Mouse (Mus musculus) bone marrow, adult 2 months (tissue): ENCODE data around the gene Usp36. TPM values are rescaled to one million over a fixed set of nuclear protein-coding genes. Genes with fewer than 3 reads are reported as not detected.
A peak's percentile ranks its signal among the peaks of the same experiment; 100 is the strongest.

Experiments
- H3K27ac ChIP-seq: fragments of 200-500 bp; 2 replicates; pipeline ENCODE4 v1.5.1; 2012; ENCODE audit warnings: low read depth, mild to moderate bottlenecking, control low read depth, inconsistent platforms, low read length; ENCODE audit not compliant: control insufficient read depth, poor library complexity, insufficient read depth
- H3K4me1 ChIP-seq: fragments of 200-500 bp; 2 replicates; pipeline ENCODE4 v1.6.1; 2011; ENCODE audit warnings: low read length; ENCODE audit not compliant: control insufficient read depth, insufficient read depth
- H3K4me3 ChIP-seq: fragments of 200-500 bp; replicated peaks from 2 replicates; pipeline ENCODE3; 2011; ENCODE audit warnings: mild to moderate bottlenecking, low read depth, low read length, control low read depth; ENCODE audit not compliant: control insufficient read depth
- CTCF ChIP-seq: fragments of 200-500 bp; IDR thresholded peaks from 2 replicates; pipeline ENCODE4 v1.5.1; 2011; ENCODE audit warnings: low read length, control low read depth; ENCODE audit not compliant: control insufficient read depth, insufficient read depth
- POLR2A ChIP-seq: fragments of 200-500 bp; IDR thresholded peaks from 2 replicates; pipeline ENCODE4 v1.6.1; 2011; ENCODE audit warnings: low read depth, mild to moderate bottlenecking, control low read depth, low read length, borderline replicate concordance; ENCODE audit not compliant: control insufficient read depth
- WGBS: fragments of 180-500 bp; shearing (Covaris S2); methylation state at CpG from one replicate; pipeline ENCODE4 v1.1.7; 2018; 5-methylcytosine and 5-hydroxymethylcytosine counted together
- polyA plus RNA-seq: library from polyadenylated mRNA; stranded (reverse); fragments of >200 nt; gene quantifications from 2 replicates; pipeline ENCODE4 v1.2.4, GENCODE M21; 2011; ENCODE audit warnings: low replicate concordance; ENCODE audit not compliant: missing spikeins, insufficient read depth, insufficient read length

Gene Usp36
- polyA plus RNA-seq: 10.2 and 18.5 TPM in 2 replicates

DNA sequence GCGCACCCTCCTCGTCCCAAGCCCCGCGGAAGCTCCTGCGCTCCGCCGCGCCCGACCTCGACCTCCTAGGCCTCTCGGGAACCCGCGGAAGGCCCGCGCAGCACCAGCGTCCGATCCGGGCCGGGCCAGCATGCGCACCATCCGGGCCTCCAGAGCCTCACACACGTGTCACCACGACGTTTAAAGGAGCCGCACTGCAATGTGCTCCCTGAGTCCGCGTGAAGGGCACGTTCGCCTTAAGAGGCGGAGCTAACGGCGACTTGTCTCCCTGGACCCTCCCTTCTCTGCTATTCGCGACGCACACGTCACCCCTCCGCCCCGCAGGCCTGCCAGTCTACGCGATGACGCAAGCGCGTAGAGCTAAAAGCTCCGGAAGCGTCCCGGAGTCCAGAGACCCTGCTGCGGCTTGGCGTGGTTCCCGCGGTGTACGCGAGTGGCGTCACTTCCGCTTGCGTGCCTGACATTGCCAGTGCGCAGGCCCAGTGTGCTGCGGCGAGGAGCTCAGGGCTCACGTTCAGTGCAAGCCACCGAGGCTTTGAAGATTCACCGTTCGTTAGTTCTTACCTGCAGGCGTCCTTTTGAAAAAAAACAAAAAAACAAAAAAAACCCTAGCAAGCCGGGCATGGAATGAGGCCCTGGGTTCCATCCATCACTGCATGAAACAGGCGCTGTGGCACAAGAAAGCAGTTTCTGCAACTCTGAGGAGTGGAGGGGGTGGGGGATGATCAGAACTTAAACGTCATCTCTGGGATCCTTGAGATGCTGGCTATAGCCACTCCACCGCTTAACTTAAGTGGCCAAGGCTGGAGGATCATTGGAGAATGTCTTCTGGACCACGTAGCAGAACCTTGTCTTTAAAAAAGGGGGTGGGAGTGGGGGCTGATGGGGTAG, at the start of gene Usp36:
TSS of gene Usp36 (minus strand) at position 246 of the 891 bp plus-strand sequence.
- TF ChIP-seq POLR2A (peak; percentile 94), CTCF (no peak)
- H3K27ac ChIP-seq: peak within 1 kb of the TSS; percentile 46
- peaks cover 2% of the 10 kb centered on the region; the same call in 1 of the 2 replicates for H3K4me1 ChIP-seq
- 1% methylated on average over 68 of the region's 68 CpGs for WGBS
- H3K4me3 ChIP-seq: peak within 1 kb of the TSS; percentile 76

DNA sequence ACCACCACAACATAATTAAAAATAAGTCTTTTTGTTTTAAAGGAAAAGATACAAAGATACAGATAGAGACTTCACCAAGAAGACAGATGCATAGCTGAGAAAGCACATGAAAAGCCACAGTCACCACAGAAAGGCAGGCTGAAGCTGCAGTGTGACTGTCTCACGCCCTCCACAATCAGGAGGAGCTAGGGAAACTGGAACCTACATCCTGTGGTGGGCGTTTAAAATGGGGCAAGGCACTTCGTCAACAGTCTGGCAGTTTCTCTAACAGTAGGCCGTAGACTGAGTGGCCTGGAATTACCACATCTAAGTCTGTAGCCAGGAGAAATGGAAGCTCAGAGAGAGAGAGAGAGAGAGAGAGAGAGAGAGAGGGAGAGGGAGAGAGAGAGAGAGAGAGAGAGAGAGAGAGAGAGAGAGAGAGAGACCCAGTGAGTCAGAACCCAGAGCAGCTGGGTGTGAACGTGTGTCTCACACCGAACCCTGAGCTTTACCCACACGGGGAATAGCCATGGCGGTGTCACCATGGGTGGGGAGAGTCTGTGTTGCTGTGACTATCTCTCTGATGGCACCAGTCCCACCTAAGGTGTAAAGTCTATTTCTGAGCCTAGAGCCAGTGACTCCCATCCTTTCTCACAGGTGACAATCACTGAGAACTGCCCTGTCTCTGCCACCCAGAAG, 47.6 kb upstream of the Usp36 start:
- Histone ChIP-seq H3K4me1 (no peaks in the 10 kb centered on the region), H3K27ac (no peak overlapping the region), H3K4me3 (no peak overlapping the region)
- no peak for TF ChIP-seq CTCF
- TF ChIP-seq POLR2A: no peak
- WGBS: 41% methylated on average over 8 of the region's 8 CpGs

- TF ChIP-seq CTCF: no peak
- no peak for TF ChIP-seq POLR2A
- Histone ChIP-seq H3K4me1 (no peaks in the 10 kb centered on the region), H3K27ac (no peak overlapping the region), H3K4me3 (no peak overlapping the region)
- 90% methylated on average over 17 of the region's 17 CpGs for WGBS
Measured at GRCm38 (mm10) chr11:118333431-118333830, 43.4 kb upstream of the Usp36 start.

- no peak for TF ChIP-seq POLR2A
- no peak for TF ChIP-seq CTCF
- Histone ChIP-seq H3K4me3 (no peak overlapping the region), H3K4me1 (no peaks in the 10 kb centered on the region), H3K27ac (no peak overlapping the region)
- WGBS: 93% methylated on average over 11 of the region's 11 CpGs
Measured at GRCm38 (mm10) chr11:118332376-118332775, 42.3 kb upstream of the Usp36 start.

DNA sequence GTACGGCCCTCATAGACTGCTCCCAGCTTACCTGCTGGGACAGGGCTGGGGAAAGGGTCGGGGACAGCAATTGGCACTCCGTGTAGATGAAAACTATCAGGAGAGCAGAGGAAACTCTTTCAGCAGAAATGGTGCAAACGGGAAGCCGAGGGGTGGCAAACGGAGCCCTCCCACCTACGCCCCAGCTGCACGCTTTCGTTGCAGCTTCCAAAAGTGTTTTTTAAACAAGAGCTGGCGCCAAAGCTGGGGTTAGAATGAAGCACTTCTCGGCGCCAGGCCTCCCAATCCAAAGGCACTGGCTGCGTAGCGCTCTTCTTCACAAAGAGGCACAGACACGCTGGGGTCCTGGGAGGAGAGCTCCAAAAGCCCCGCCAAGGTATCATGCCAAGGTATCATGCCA, 40.7 kb upstream of the Usp36 start:
- Histone ChIP-seq H3K4me3 (no peak overlapping the region), H3K4me1 (no peaks in the 10 kb centered on the region), H3K27ac (no peak overlapping the region)
- 87% methylated on average over 16 of the region's 16 CpGs for WGBS
- TF ChIP-seq POLR2A: no peak
- TF ChIP-seq CTCF: no peak

- TF ChIP-seq POLR2A: no peak
- TF ChIP-seq CTCF: no peak
- WGBS: 88% methylated on average over 14 of the region's 14 CpGs
- H3K27ac ChIP-seq: no peak overlapping the region
Measured at GRCm38 (mm10) chr11:118330361-118330760, 40.3 kb upstream of the Usp36 start.

DNA sequence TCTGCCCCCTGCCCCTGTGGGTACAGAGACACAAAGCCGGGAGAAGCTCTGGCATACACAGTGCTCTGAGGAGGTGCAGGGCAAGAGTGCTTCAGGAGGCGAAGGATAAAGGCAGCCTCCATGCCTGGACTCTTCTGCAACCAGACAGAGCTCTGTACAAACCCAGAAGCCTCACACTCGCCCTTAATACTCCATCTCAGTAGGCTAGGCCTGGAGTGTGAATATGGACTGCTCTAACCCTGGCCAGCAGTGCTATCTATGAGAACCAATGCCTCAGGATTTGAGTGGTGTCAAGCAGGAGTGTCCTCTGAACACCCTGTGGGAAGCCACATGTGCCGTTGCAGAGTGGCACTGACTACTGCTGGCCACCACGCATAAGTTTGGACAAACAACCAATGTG, 38.9 kb upstream of the Usp36 start:
- Histone ChIP-seq H3K4me3 (no peak overlapping the region), H3K27ac (no peak overlapping the region), H3K4me1 (no peaks in the 10 kb centered on the region)
- 84% methylated on average over 5 of the region's 5 CpGs for WGBS
- no peak for TF ChIP-seq POLR2A
- TF ChIP-seq CTCF: no peak

More at GRCm38 (mm10) chr11:118330361-118330760, 40.3 kb upstream of the Usp36 start:
- Histone ChIP-seq H3K4me3 (no peak overlapping the region), H3K4me1 (no peaks in the 10 kb centered on the region)

DNA sequence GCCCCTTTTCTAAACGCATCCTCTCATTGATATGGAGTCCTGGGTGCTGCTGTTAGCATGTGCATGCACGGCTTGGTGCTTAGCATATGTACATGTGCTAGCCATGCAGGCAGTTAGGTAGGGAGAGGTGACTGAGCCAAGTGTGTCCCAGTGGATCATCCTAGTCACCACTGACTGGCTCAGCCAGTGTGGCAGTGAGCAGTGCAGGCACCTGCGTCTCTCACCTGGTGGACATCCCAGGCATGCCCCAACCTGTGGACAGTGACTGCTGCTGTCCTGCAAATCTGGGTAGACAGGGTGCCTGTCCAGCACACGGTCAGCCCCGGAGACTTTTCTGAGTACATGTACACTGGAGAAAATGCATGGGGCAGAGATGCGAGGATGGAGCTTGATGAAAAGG, 38.5 kb upstream of the Usp36 start:
- 88% methylated on average over 6 of the region's 6 CpGs for WGBS

More for the DNA sequence above, 38.5 kb upstream of the Usp36 start:
- TF ChIP-seq CTCF (no peak), POLR2A (no peak)
- Histone ChIP-seq H3K27ac (no peak overlapping the region), H3K4me1 (no peaks in the 10 kb centered on the region), H3K4me3 (no peak overlapping the region)
